Mouse (Mus musculus): Measurements from ENCODE around the gene Utrn.

The Utrn gene

GRCm38 (mm10) chr10:12735695-12736094, 133.5 kb downstream of the Utrn start:
- no peak for DNase-seq (ENCODE audit: low spot score in 2 of 2)

DNA sequence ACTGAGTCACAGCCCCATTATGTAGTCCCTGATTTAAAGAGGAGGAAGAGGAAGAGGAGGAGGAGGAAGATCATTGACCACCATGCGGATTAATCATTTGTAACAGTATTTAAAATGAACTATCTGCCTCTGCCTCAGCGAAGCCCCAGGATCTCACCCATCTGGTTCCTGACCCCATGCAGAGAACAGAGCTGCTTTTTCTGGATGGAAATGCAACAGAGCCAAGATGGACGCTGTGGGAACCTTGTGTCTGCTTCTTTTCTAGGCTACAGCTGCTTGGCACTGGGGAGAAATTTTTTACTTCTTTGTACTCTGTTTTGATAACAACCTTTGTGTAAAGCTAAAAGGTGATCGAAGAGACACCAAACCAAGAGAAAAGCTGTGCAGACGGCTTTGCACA, 137.7 kb downstream of the Utrn start:
- DNase-seq (ENCODE audit: low spot score in 2 of 2) = no peak

- no peak for DNase-seq (ENCODE audit: low spot score in 2 of 2)
Observed at GRCm38 (mm10) chr10:12729635-12730034, 139.5 kb downstream of the Utrn start.

GRCm38 (mm10) chr10:12729033-12729432, 140.1 kb downstream of the Utrn start:
- DNase-seq (ENCODE audit: low spot score in 2 of 2) = no peak

- no peak for DNase-seq (ENCODE audit: low spot score in 2 of 2)
Observed at GRCm38 (mm10) chr10:12727881-12728280, 141.3 kb downstream of the Utrn start.

DNA sequence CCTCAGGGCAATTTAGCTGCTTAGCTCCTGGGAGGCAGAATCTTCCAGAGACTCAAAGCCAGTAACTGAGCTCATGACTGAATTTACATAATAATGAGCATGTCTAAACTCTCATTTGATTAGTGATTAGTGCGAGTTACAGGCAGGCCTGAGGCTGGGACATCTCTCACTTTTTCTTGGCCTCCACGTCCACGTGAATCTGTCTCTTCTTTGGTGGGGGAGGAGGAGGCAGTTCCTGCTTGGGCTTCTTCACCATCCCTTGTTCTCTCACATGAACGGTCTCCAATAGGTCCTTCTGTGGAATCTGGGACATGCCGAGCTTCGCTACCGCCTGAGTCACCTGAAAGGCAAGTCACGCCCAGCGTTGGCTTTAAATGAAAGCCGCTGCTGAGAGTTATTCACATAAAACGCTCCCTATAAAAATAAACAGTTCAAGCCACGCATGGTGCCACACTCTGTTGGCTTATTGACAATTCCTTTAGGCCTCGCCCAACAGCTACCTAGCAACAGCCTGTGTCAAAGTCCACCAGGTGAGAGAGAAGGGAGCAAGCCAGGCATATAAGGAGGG, 143.0 kb downstream of the Utrn start:
- no peak for DNase-seq (ENCODE audit: low spot score in 2 of 2)

DNA sequence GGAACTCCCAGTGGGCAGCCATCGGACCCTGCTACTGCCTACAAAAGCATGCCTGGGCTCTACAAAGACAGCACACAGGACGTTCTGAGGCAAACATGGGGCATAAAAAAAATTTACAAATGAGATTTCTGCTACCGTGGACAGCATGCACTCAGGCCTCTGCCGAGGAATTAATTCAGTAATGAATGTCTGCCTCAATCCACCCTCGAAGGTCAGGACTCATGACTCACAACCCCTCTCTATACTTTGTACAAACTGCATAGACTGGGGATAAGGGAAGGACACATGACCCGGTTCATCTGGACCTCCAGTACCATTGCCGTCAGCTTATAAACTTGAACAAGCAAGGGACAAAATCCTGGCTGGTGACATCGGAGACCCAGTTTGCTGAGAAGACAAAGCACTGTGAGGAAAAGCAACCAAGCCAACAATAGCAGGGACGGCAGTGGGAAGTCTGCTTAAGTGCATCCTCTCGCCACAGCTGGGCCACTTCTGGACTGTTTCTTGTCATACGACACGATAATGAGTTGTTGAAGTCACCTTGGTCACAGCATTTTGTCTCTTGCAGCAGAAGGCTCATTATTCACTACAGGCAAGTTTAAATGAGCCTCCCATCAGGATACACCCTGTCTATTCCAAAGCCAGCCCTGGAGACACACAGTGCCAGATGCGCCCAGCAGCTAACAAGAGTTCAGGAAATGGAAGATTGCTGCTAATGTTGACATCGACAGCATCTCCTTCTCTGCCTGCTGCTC, 144.7 kb downstream of the Utrn start:
- DNase-seq (ENCODE audit: low spot score in 2 of 2) = no peak

- DNase-seq (ENCODE audit: low spot score in 2 of 2) = no peak
Observed at GRCm38 (mm10) chr10:12723269-12723668, 145.9 kb downstream of the Utrn start.

GRCm38 (mm10) chr10:12722111-12722510, 147.1 kb downstream of the Utrn start:
- no peak for DNase-seq (ENCODE audit: low spot score in 2 of 2)

DNA sequence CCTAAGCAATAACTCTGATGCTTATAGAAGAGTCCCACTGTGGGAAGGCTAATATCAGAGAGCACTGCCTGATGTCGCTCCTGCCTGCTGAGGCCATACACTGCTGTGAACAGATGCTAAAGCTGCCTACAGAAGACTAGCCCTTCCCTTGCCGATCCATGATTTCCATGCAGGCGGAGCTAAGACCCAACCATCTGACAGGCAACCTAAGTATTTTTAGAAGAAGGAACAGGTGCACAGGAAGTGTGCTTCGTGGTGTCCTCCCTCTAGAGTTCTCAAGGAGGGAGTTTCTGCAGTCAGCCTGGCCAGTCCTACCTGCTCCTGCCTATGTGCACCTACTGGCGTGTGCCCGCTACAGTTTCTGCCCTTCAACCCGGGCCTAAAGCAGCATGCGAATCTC, 150.8 kb downstream of the Utrn start:
- no peak for DNase-seq (ENCODE audit: low spot score in 2 of 2)

- no peak for DNase-seq (ENCODE audit: low spot score in 2 of 2)
Observed at GRCm38 (mm10) chr10:12717381-12717780, 151.8 kb downstream of the Utrn start.

DNA sequence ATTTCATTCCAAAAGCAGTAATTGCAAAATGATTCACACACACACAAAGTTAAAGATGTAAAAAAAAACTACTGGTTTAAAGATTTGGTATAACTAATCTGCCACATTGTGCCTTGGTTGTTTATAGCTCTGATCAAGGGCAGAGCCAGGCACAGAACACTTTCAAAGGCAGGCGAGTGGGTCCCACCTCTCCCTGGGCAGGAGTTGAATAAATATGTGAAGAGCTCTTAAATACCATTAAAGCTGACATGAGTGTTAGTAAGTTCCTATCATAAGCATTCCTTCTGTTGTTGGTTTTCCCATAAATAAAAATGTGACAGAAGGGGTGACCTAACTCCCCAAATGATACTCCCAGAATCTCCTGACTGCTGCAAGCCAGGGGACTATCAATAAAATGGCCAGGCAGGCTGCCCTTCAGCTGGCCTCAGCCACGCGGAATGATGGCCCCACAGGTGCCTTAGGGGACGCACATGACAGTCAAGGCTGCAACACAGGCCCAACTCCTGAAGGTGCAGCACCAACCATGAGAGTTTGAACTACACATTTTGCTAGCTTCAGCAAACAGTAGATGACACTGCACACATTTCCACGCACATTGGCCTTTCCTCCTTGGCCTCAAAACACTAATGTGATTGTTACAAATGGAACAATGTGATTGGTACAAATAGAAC, 152.4 kb downstream of the Utrn start:
- DNase-seq (ENCODE audit: low spot score in 2 of 2) = no peak

DNA sequence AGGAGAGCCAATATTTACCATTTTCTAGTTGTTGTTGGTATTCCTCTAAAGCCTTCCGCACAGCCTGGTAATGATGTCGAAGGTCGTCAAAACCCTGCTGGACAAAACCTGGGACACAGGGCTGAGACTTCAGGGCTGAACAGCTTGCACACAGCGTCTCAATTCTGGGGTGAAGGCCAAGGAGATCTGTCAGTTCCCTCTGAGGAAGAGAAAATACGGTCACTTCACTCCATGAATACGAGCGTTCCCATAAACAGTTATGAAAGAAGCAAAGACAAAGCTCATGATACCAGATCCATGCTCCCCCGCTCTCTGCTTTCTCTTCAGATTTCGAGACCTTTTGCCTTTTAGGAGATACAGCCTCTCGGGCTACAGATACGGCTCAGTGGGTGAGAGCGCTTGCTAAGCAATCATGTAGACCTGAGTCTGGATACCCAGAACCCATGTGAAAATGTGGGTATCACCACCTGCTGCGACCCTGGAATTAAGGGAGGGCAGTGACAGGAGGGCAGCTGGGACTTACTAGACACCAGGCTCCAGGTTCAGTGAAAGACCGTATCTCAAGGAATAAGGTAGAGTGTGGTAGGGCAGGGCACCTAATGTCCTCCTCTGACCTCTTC, 155.8 kb downstream of the Utrn start:
- DNase-seq (ENCODE audit: low spot score in 2 of 2) = no peak

GRCm38 (mm10) chr10:12711332-12711831, 157.8 kb downstream of the Utrn start:
- DNase-seq (ENCODE audit: low spot score in 2 of 2) = no peak

- no peak for DNase-seq (ENCODE audit: low spot score in 2 of 2)
Observed at GRCm38 (mm10) chr10:12706516-12706915, 162.6 kb downstream of the Utrn start.

- DNase-seq (ENCODE audit: low spot score in 2 of 2) = no peak
Observed at GRCm38 (mm10) chr10:12705990-12706389, 163.2 kb downstream of the Utrn start.

- DNase-seq (ENCODE audit: low spot score in 2 of 2) = no peak
Observed at GRCm38 (mm10) chr10:12704290-12704689, 164.9 kb downstream of the Utrn start.

GRCm38 (mm10) chr10:12703526-12703925, 165.6 kb downstream of the Utrn start:
- DNase-seq (ENCODE audit: low spot score in 2 of 2) = no peak

GRCm38 (mm10) chr10:12702140-12702539, 167.0 kb downstream of the Utrn start:
- DNase-seq (ENCODE audit: low spot score in 2 of 2) = no peak

GRCm38 (mm10) chr10:12701694-12702093, 167.5 kb downstream of the Utrn start:
- DNase-seq (ENCODE audit: low spot score in 2 of 2) = no peak

DNA sequence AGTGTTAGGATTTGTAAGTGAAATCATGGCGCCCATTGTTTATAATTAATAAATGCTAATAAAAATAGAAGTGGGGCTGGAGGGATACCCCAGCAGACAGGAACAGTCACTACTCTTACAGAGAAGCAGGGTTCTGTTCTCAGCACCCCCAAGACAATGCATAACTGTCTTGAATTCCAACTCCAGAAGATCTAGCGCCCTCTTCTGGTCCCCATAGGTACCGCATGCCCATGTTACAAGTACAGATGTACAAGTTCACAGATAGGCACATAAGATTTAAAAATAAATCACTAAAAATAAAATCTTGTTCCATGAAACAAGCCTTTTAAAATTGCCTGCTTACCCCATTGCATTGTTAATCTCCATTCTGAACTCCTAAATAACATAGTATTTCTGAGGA, 168.6 kb downstream of the Utrn start:
- DNase-seq (ENCODE audit: low spot score in 2 of 2) = no peak

DNA sequence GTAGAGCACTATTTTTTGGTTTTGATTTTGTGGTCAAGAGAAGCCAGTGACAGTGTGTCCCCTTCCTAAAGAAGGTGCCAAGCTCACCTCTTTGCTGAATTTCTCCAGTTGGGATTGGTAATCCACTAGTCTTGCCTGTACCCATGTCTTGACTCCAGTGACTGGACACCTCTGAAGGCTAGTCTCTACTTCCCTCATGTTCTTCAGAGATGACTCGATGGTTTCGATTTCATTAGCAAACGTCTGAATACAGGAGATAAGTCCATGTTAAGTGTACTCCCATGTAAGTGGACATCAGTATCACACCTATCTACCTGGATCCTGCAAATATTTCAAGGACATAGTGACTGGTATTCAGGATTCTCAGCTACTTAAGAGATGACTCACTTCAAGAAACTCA, 171.3 kb downstream of the Utrn start:
- no peak for DNase-seq (ENCODE audit: low spot score in 2 of 2)
